Mouse (Mus musculus): Measurements from ENCODE around the gene Apol6.
A peak's percentile ranks its signal among the peaks of the same experiment; 100 is the strongest.

Gene Apol6

DNA sequence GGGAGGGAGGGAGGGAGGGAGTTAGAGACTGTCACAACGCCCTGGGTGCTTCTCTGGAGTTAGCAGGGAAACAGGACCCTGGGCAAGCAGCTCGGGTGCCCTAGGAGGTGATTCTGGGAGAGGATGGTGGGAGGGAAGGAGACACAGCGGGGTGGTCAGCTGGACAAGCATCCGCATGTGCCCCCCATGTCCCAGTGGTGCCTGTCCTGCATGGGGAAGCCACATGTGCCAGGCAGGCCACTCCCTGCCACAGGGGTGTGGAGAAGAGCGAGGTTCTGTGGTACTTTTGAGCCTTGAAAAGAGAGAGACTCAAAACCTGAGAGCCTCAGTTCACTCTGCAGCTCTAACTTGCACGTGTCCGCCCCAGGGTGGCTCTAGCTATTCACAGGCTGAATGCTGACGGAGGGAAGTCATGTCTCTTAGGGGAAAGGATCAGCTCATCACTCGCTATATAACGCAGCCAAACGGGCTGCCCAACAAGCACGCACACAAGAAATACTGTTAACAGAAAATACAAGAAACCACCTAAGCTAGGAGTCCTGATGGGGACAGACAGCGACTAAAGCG is 34.8 kb downstream of the Apol6 start:
- Histone ChIP-seq H3K27me3 (ENCODE audit: insufficient read depth, low read length) (no peaks in the 10 kb centered on the region), H3K9me3 (ENCODE audit: low read length) (no peaks in the 10 kb centered on the region), H3K36me3 (ENCODE audit: insufficient read depth, low read length) (peaks cover 64% of the 10 kb centered on the region), H3K4me1 (replicated peaks; ENCODE audit: low read depth, low read length) (peaks cover 84% of the 10 kb centered on the region), H3K4me3 (replicated peaks; ENCODE audit: low read length) (peak overlapping the region; percentile 78)
- TF ChIP-seq POU5F1 (IDR thresholded peaks at IDR 0.05; ENCODE audit: borderline replicate concordance, low read length): no peak
- no peak for TF ChIP-seq CTCF (conservative IDR thresholded peaks at IDR 0.05; ENCODE audit: low read length)
- no peak for TF ChIP-seq NANOG (IDR thresholded peaks at IDR 0.05; ENCODE audit: borderline replicate concordance, low read length)

DNA sequence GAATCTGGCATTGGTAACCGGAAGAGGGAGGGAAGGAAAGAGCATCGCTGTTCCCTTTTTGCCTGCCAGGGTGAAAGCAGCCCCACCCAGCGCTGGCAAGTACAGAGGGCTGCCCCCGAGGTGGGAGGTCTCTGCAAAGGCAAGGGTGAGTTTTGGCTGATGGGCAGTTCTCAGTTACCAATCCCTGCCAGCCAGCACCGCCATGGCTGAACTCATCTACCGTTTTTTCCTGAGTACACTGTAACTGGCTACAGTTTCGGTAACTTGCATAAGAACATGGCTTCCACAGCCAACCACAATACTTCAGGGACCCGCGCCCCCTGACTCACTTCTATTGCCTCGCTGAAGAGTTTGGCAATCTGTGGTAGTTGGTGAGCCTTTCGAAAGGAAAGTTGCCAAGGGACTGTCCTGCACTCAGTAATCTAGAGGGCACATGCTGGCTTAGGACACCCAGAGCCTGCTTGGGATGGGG is 35.4 kb downstream of the Apol6 start:
- TF ChIP-seq NANOG (IDR thresholded peaks at IDR 0.05; ENCODE audit: borderline replicate concordance, low read length) (no peak), CTCF (conservative IDR thresholded peaks at IDR 0.05; ENCODE audit: low read length) (no peak), POU5F1 (IDR thresholded peaks at IDR 0.05; ENCODE audit: borderline replicate concordance, low read length) (no peak)
- H3K4me1 ChIP-seq (replicated peaks; ENCODE audit: low read depth, low read length): peaks cover 81% of the 10 kb centered on the region
- H3K36me3 ChIP-seq (ENCODE audit: insufficient read depth, low read length): peaks cover 64% of the 10 kb centered on the region
- H3K4me3 ChIP-seq (replicated peaks; ENCODE audit: low read length): peak overlapping the region; percentile 78
- no peaks in the 10 kb centered on the region for H3K27me3 ChIP-seq (ENCODE audit: insufficient read depth, low read length)
- no peaks in the 10 kb centered on the region for H3K9me3 ChIP-seq (ENCODE audit: low read length)

DNA sequence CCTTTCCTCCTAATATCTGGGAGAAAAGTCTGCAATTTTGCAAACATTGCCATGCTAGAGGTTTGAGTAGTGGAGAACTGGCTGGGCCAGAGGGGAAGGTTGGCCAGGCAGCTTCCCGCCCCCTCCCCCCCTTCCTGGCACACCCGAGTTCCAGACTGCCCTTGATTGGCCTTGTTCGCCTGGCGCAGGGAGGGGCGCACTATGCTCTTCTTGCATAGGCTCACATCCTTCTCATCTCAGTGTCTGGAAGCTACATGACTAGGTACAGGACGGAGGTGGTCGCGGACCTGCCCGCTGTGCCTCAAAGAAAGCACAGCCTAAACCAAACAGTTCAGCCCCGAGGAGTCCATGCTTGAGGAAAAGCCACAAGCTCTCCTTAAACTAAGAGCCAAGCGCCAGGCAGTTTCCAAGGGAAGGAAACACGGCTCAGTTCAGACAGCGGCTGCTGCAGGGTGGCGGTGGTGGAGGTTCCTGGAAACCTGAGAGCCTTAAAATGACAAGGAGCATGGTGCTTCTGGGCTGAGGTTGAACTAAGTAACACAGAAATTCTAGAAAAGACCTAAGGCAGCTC is 36.2 kb downstream of the Apol6 start:
- Histone ChIP-seq H3K9me3 (ENCODE audit: low read length) (no peaks in the 10 kb centered on the region), H3K36me3 (ENCODE audit: insufficient read depth, low read length) (peaks cover 66% of the 10 kb centered on the region), H3K4me3 (replicated peaks; ENCODE audit: low read length) (peak overlapping the region; percentile 78), H3K27me3 (ENCODE audit: insufficient read depth, low read length) (no peaks in the 10 kb centered on the region), H3K4me1 (replicated peaks; ENCODE audit: low read depth, low read length) (peaks cover 75% of the 10 kb centered on the region)
- TF ChIP-seq NANOG (IDR thresholded peaks at IDR 0.05; ENCODE audit: borderline replicate concordance, low read length) (no peak), POU5F1 (IDR thresholded peaks at IDR 0.05; ENCODE audit: borderline replicate concordance, low read length) (no peak), CTCF (conservative IDR thresholded peaks at IDR 0.05; ENCODE audit: low read length) (no peak)

DNA sequence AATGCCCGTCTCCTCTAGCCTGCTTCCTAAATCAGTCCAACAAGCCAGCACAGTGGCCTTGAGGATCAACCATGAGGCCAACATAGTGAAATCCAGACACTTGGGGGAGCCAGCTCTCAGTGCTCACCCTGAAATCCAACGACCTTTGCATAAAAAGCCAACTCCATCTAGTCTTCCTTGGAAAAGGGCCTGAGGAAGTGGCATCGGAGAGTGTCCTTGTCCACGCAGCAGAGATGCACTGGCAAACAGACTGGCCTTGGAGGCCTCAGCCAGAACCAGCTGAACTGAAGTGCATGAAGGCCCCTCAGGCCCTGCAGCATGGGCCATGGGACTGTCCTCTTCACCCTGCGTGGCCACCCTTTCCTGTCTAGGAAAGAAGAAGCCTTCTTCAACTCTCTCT is 36.9 kb downstream of the Apol6 start:
- H3K36me3 ChIP-seq (ENCODE audit: insufficient read depth, low read length): peaks cover 64% of the 10 kb centered on the region
- TF ChIP-seq NANOG (IDR thresholded peaks at IDR 0.05; ENCODE audit: borderline replicate concordance, low read length) (no peak), CTCF (conservative IDR thresholded peaks at IDR 0.05; ENCODE audit: low read length) (no peak), POU5F1 (IDR thresholded peaks at IDR 0.05; ENCODE audit: borderline replicate concordance, low read length) (no peak)
- no peaks in the 10 kb centered on the region for H3K27me3 ChIP-seq (ENCODE audit: insufficient read depth, low read length)
- H3K9me3 ChIP-seq (ENCODE audit: low read length): no peaks in the 10 kb centered on the region
- H3K4me1 ChIP-seq (replicated peaks; ENCODE audit: low read depth, low read length): peaks cover 68% of the 10 kb centered on the region
- peak overlapping the region; percentile 78 for H3K4me3 ChIP-seq (replicated peaks; ENCODE audit: low read length)

DNA sequence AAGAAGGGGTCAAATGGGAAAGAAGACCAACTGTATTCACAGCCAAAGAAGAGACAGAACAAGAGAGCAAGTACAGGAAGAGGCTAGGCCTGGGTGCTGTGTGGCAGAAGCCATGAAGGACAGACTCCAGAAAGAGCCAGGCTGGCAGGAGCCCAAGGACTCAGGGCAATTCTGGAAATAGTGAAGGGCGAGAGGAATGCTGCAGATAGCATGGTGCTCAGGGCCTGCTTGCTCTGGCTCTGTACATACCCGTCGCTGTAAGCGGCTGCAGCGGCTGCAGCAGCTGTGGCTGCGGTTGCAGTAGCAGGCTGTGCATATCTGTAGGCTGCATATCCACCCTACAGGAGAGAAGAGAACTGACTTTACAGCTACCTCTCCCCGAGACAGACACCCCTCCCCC is 41.3 kb downstream of the Apol6 start:
- Histone ChIP-seq H3K27me3 (ENCODE audit: insufficient read depth, low read length) (no peaks in the 10 kb centered on the region), H3K4me3 (replicated peaks; ENCODE audit: low read length) (no peak overlapping the region), H3K9me3 (ENCODE audit: low read length) (no peaks in the 10 kb centered on the region), H3K4me1 (replicated peaks; ENCODE audit: low read depth, low read length) (peaks cover 27% of the 10 kb centered on the region), H3K36me3 (ENCODE audit: insufficient read depth, low read length) (peaks cover 76% of the 10 kb centered on the region)
- no peak for TF ChIP-seq POU5F1 (IDR thresholded peaks at IDR 0.05; ENCODE audit: borderline replicate concordance, low read length)
- no peak for TF ChIP-seq NANOG (IDR thresholded peaks at IDR 0.05; ENCODE audit: borderline replicate concordance, low read length)
- TF ChIP-seq CTCF (conservative IDR thresholded peaks at IDR 0.05; ENCODE audit: low read length): no peak

DNA sequence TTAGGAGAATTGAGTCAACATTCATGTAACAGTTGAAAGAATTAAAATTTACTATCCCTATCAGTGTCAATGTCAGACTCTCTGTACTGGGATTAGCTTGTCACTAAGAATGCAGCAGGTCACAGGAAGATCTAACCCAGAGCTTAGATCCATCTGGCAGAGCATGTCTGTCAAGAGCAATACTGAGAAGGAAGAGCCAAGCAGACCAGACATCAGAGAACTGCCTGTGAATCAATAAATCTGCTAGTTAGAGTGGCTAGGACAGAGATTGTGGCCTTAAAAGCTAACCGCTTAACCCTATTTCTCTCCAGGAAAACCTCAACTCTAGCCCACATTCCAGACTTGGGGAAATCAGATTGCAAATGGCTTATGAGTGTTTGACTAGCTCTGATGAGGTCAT is 42.0 kb downstream of the Apol6 start:
- H3K4me3 ChIP-seq (replicated peaks; ENCODE audit: low read length): no peak overlapping the region
- no peaks in the 10 kb centered on the region for H3K27me3 ChIP-seq (ENCODE audit: insufficient read depth, low read length)
- H3K36me3 ChIP-seq (ENCODE audit: insufficient read depth, low read length): peaks cover 80% of the 10 kb centered on the region
- H3K4me1 ChIP-seq (replicated peaks; ENCODE audit: low read depth, low read length): peaks cover 21% of the 10 kb centered on the region
- TF ChIP-seq CTCF (conservative IDR thresholded peaks at IDR 0.05; ENCODE audit: low read length) (no peak), POU5F1 (IDR thresholded peaks at IDR 0.05; ENCODE audit: borderline replicate concordance, low read length) (no peak), NANOG (IDR thresholded peaks at IDR 0.05; ENCODE audit: borderline replicate concordance, low read length) (no peak)
- H3K9me3 ChIP-seq (ENCODE audit: low read length): no peaks in the 10 kb centered on the region

DNA sequence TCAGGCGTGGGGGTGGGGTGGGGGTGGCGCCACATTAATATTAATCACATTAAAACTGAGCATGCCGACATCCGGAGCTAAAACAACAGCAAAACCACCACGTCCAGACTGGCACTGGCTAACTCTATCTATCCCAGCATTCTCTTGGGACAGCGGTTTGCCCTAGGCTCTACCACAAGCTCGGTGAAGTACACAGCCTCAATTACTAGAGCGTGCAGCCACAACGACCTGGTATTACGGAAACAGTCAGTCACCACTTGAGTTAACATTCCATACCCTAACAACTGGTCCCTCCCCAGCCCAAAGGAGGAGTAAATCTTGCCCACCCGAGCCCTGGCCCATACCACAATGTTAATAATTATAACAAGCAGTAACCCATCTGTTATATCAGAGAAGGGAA is 44.7 kb downstream of the Apol6 start:
- Histone ChIP-seq H3K36me3 (ENCODE audit: insufficient read depth, low read length) (peaks cover 78% of the 10 kb centered on the region), H3K4me1 (replicated peaks; ENCODE audit: low read depth, low read length) (peaks cover 11% of the 10 kb centered on the region; the same call in 1 of the 2 replicates), H3K4me3 (replicated peaks; ENCODE audit: low read length) (no peak overlapping the region), H3K9me3 (ENCODE audit: low read length) (no peaks in the 10 kb centered on the region), H3K27me3 (ENCODE audit: insufficient read depth, low read length) (no peaks in the 10 kb centered on the region)
- TF ChIP-seq NANOG (IDR thresholded peaks at IDR 0.05; ENCODE audit: borderline replicate concordance, low read length): no peak
- TF ChIP-seq POU5F1 (IDR thresholded peaks at IDR 0.05; ENCODE audit: borderline replicate concordance, low read length): no peak
- TF ChIP-seq CTCF (conservative IDR thresholded peaks at IDR 0.05; ENCODE audit: low read length): no peak

DNA sequence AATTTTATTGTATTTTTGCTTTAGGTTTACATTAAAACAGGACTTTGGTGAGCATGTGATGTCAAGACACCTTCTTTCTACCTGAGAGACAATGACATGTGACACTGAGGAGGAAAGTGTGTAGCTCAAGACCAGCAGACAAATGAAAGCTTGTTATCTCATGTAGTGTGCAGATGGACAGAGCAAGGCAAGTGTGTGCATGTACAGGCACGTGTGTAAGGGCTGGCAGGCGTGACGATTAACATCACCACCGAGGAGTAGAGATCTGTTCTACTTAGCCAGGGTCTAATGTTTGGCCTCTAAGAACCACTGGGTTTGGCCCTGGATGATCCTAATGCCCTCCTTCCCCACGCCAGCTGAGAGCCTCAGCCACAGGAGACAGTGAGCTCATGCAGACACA is 46.0 kb downstream of the Apol6 start:
- Histone ChIP-seq H3K36me3 (ENCODE audit: insufficient read depth, low read length) (peaks cover 78% of the 10 kb centered on the region), H3K9me3 (ENCODE audit: low read length) (no peaks in the 10 kb centered on the region), H3K4me1 (replicated peaks; ENCODE audit: low read depth, low read length) (peaks cover 11% of the 10 kb centered on the region; the same call in 1 of the 2 replicates), H3K4me3 (replicated peaks; ENCODE audit: low read length) (no peak overlapping the region), H3K27me3 (ENCODE audit: insufficient read depth, low read length) (no peaks in the 10 kb centered on the region)
- TF ChIP-seq CTCF (conservative IDR thresholded peaks at IDR 0.05; ENCODE audit: low read length) (no peak), POU5F1 (IDR thresholded peaks at IDR 0.05; ENCODE audit: borderline replicate concordance, low read length) (no peak), NANOG (IDR thresholded peaks at IDR 0.05; ENCODE audit: borderline replicate concordance, low read length) (no peak)
